Mouse (Mus musculus) olfactory bulb, adult 2 months (tissue): Measurements from ENCODE around the gene Galnt4.

Source experiments
- CTCF ChIP-seq: fragments of 200-500 bp; IDR thresholded peaks from 2 replicates; pipeline ENCODE4 v1.5.1; 2012; ENCODE audit warnings: low read depth, mild to moderate bottlenecking, low read length, moderate library complexity; ENCODE audit not compliant: insufficient read depth
- POLR2A ChIP-seq: fragments of 200-500 bp; IDR thresholded peaks from 2 replicates; pipeline ENCODE4 v1.6.1; 2012; ENCODE audit warnings: mild to moderate bottlenecking, low read depth, low read length, moderate library complexity; ENCODE audit not compliant: insufficient read depth

DNA sequence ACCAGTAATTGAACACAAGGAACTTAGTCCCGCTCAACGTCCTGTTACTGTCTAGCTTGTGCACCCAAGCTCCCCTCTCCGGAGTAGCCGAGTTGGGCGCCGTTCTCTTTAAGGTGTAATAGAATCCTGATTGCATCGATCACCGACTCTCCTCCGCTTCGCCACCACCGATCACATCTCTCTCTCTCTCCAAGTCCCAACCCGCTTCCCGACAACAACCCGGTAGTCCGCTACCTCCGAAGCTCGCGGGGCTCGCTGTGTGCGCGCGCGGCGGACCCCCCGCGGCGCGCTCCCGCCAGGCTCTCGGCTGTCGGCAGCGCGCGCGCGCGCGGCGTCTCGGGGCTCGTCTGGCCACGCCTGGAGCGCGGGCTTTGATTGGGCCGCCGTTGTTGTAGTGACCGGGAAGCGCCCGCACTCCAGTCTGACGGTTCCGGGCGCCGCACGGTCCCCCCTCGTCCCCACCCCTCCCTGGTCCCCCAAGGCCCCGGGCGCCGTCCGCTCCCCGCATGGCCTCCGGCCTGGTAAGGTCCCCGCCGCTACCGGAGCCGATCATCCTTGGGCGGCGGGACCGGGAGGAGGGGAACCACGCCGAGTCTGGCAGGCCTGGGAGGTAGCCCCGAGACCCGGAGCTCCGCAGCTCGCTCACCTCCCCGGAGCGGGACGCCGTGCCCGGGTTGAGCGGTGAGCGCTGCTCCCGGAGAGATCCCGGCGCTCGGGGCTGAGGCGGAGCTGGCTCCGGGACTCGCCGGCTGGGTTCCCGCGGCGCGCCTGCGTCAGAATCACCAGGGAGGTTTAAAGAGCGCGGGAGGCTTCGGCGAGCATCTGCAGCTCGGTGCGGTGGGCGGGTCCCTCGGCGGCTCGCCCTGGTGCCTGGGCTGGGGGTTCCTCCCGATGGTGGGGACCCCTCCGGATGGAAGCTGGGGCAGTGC is 992 bp upstream of the Galnt4 start, which contains the start of gene Poc1b:
- no peak for TF ChIP-seq CTCF
- peak; percentile 20; the same call in 1 of the 2 replicates for TF ChIP-seq POLR2A
